Mouse (Mus musculus): ENCODE results near the gene Siva1.

DNA sequence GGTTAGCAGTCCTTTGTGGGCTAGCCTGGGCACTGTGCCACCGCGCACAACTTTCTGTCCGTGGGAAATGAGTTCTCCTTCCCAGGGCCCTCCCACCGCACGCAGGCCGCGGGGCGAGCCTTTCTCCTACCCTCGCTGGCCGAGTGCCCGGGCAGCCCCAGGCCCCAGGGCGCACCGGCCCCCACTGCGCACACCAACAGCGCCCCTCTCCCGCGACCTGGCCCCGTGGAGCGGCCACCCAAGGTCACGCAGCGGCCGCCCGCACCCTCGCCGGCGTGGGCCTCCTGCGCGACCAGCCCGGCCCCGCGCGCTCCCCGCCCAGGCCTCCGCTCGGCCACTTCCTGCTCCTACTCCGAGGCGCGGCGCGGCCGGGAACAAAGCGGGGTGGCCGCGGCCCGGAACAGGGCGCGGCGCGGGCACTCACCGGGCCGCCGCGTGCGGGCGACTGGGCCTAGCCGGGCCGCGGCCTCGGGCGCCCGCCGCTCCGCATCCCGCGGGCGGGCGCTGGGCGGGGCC is 29.2 kb downstream of the Siva1 start:
- no peak for TF ChIP-seq POLR2A (IDR thresholded peaks at IDR 0.05; ENCODE audit: borderline replicate concordance, extremely low read depth, low read depth, low read length)
- no peak for TF ChIP-seq CTCF (IDR thresholded peaks at IDR 0.05; ENCODE audit: insufficient read depth, low read length)
